Mouse (Mus musculus) thymus, postnatal 36 days (tissue): ENCODE data around the gene Slc39a11.

Experiments used
- DNase-seq, 2 experiments: peaks; one replicate each; pipeline ENCODE4 v3.0.0; 2022; ENCODE audit warnings: mixed read lengths in 2 of 2

Slc39a11 gene

DNA sequence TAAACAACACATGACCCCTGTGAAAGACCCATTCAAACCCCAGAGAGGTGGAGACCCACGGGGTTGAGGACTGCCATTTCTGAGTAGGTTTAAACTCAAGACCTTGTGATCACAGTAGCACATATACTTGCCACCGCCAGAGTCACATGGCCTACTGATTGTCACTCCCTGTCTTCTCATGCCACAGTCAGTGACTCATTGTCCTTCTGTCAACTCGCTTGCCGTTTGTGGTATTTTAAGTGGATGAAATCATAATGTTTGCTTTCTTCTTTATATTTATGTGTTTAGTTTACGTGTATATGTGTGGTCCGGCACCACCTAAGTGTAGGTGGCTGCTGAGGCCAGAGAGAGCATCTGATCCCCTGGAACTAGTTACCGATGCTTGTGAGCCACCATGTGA, 112.2 kb downstream of the Slc39a11 start:
- no peak for DNase-seq

DNA sequence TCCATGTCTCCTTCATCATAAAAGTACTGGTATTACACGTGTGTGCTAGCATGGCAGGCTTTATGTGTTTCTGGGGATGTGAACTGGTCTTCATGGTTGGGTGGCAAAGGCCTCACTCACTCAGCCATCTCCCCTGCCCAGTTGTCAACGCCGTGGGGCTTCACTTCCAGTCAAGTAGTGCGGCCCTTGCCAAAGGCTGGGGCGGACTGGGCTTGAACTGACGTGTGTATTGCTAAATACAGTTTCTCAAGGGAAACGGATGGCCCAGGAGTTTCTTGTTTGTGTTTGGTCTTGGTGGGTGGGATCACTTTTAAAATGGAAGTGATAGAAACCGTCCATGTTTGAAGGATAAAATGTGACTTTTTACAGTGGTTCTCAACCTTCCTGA, 112.7 kb downstream of the Slc39a11 start:
- no peak for DNase-seq

DNA sequence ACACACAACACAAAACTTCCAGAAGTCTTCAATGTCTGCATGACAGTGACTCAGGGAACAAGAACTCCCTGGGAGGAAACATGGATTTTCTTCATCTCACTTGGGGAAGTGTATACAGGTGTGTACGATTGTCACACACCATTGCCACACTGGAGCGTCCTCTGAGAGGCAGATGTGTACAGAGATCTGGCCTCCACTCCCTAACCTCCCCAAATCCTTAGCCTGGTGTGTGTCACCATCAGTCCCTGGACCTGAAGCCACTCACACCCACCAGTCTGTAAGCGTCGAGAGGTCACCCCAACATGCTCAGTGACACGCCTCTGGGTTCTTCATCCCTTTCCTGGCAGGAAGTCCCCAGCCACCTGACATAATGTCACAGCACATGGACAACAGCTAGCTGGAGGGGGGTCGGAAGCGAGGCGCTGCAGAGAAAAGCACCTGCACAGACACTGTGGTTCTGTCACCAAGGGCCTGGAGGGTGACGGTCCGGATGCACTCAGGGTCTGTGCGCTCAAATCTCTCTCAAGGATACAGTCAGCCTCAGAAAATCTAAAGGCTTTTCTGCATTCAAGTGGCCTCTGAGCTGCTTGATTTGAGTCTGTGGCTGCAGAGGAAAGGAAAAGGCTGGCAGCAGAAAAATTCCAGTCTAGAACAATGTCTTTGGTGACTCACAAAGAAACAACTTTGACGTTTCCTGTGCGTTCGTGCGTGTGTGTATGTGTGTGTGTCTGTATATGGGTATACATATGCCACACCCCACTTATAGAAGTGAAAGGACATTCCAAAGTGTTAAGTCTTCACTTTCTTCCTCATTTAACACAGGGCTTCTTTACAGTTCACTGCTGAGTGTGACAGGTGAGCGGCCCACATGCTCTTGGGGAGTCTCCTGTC, 113.3 kb downstream of the Slc39a11 start:
- DNase-seq, result peak; percentile 30 to 52

DNA sequence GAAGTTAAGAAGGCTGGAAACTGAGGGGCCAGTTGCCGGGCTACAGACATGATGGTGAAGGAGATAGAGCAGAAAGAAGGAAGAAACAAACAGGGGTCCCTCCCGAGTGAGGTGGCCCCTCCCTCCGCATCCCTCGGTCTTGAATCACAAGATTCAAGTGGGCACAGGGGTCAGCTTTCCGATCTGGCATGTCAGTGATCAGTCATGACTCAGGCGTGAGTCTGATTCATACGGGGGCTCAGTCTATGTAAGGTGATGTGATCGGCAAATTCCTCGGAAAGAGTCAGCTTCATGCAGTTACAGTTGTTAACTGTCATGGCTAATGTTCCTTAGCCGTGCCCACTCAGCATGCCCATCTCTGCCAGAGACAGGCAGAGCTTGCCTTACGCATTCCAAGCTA, 115.5 kb downstream of the Slc39a11 start:
- no peak for DNase-seq

DNA sequence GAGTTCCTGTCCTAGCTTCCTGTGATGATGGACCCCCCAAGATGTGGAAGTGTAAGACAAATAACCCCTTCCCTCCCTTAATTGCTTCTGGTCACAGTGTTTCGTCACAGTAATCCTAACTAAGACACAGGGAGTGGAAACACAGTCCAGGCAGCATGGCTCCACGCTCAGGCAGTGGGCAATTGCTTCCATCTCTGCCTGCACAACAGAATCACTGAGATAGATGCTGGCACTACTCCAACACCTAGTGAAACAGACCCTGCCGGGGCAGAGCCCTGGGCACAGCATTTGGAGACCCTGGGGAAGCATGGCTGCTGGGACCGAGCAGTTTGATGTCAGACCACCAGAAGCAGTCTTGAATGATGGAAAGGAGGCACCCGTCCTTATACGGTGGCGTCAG, 115.9 kb downstream of the Slc39a11 start:
- DNase-seq, result no peak

DNA sequence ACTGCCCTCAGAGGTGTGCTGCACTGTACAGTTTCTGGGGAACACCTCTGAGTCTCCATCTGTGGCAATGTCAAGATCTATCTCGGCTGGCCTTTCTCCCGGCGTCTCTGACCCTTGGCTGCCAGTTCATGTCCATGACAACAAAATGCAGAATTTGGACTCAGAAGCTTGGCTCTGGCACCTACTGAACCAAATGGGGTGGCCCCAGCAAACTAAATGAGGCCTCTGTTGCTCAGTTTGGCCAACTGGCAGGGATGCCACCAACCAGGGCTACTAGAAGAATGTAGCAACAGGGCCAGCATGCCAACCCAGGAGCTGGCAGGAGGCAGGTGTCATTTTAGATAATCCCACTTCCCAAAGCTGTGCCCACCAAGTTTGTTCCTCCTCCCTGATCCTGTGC, 121.5 kb downstream of the Slc39a11 start:
- DNase-seq, result no peak

DNA sequence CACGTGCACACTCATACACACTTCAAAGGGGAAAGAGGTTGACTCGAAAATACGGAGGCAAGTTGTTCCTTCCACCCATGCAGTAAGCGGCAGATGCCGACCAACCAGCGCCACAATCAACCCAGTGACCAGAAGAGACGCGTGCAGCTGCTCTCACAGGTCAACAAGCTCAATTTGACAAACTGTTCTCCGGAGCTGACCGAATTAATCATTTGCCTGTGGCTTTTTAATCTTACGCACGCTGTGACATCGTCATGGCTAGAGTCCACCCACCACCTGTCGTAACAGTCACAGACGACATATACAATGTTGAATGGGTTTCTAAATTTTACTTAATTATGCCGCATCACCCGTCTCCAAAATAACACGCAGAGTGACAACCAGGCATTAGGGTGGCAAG, 124.1 kb downstream of the Slc39a11 start:
- no peak for DNase-seq

DNA sequence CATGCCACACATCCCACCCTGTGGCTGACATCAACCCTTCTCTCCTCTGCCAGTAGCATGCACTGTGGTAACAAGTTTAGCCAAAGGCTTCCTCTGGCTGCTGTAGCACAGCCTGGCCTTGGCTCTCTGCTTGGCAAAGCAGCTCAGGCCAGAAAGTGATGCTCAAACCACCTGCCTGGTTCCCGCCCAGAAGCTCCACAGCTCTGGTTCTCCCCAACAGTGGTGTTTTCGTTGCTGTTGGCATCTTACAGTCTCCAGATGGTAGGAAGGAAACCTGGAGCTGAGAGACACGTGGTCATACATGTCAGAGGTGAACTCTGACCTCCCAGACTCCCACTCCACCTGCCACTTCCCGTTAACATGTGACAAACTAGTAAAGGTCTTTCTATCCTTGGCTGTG, 127.2 kb downstream of the Slc39a11 start:
- no peak for DNase-seq

DNA sequence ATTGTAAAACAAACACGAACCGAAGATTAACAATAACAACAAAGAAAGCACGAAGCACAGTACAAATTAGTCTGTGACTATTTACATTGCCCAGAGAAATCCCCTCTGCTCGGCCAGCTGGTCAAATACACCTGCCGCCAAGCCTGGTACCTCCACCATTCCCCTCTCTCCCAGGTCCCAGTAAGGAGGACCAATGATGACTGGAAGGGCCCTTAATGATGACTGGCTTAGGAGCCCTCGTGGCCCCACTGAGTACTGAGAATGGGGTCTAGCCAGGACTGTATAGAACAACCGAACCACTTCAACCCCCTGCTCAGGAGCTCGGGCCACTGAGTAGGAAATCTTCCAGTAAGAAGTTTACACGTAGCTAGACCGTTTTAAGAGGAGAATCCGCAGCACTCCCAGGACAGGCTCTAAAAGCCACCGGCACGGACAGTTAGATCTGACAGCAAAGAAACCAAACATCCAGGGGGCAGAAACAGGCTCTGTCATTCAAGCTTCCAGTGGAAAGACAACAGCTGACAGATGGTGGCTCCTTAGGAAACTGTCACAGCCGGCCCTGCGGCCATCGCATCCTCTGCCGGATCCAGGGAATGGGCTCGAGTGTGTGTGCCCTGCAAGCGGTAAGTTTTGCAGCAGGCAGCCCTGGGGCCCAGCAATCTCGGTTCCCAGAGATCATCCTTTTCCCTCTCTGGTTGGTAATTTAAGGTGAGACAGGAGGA, 128.2 kb downstream of the Slc39a11 start:
- DNase-seq, result no peak

DNA sequence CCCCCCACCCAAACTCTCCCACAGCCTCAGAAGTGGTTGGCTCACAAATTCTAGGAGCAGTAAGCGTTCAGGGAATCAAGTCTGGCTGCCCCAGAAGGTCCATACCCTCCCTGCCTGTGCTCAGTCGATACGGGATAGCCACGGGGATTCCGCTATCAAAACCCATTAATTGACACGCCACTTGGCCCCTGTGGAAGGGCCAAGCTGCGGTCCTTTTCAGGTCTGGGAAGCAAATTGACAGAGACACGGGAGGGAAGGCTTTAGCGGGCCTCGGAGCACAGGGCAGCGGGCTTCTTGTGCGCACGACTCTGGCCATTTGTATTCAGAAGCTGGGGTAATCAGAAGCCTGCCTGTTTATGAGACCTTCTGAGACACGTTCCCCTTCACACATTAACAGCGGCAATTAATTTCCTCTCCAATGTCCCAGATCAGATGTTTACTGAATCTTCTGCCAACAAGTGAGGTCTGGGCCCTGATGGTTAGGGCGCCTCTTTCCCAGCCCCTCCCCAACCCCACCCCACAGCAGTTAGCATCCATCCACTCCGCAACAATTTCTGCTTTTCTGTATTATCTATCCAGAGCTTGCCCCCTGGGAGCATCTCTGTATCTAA, 128.9 kb downstream of the Slc39a11 start:
- DNase-seq, result no peak

DNA sequence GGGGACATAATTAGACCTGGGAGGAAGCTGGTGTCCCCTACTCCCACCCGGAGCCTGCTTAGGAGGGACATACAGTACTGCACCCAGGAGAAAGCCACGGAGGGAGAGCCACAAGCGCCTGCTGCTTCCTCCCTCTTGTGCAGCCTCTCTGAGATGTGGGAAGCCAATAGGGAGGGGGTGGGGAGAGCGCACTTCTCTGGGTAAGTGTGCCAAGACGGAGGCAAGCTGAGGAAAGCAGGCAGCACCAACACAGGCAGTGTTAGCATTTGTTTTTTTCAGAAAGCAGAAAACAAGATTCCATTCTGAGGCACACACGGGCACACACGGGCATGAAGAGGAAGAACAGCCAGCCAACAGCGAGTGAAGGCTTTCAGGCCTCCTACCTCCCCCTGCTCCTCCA, 129.5 kb downstream of the Slc39a11 start:
- peak in 1 of 2 experiments; percentile 13 for DNase-seq

DNA sequence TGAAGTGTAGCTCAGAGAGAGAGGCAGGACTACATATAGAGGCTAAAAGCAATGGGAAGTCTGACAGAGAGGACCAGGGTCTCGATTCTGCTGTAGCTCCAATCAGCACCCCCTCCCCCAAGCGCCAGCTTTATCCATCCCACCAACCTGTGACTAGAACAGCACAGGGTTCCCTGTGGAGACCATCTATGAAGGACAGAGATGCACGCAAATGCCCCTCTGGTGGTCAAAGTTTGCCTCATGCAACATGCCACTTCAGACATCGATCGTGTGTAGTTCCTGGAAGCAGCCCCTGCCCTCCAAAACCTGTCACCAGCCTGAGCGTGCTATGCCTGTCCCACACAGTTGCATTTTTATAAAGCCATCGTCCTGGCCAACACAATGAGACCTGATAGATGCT, 129.9 kb downstream of the Slc39a11 start:
- DNase-seq, result no peak

DNA sequence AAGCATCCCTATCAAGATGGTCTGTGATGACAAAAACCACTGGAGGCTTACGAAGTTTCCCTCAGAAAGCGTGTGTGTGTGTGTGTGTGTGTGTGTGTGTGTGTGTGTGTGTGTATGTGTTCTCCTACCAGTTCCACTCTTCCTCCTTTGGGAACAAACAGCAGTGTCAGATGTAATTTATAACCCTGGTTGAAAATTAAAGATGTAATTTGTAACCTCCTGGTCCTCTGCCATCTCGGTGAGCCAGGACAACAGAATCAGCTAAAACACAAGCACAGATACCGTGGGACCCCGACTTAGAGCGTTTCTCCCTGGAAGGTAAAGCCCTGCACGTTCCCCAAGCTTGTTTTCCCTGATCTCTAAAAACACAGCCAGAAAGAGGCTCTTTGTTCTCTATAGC, 131.7 kb downstream of the Slc39a11 start:
- DNase-seq, result no peak

DNA sequence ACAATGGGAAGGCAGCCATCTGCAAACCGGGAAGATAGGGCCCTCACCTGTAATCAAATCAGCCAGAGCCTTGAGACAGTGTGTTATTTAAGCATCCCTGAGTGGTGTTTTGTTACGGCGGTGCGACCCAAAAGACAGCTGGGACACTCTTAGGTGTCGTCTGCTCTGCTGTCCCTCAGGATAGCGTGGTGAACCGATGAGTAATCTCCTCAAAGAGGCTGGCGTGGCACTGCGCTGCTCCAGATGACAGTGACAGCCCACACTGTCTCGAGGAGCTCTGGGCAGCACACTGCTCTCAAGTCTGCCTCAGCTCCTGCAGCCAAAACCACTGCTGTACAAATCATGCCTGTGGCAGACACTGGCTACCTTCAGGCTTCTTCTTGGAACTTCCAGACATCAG, 133.7 kb downstream of the Slc39a11 start:
- DNase-seq, result no peak

DNA sequence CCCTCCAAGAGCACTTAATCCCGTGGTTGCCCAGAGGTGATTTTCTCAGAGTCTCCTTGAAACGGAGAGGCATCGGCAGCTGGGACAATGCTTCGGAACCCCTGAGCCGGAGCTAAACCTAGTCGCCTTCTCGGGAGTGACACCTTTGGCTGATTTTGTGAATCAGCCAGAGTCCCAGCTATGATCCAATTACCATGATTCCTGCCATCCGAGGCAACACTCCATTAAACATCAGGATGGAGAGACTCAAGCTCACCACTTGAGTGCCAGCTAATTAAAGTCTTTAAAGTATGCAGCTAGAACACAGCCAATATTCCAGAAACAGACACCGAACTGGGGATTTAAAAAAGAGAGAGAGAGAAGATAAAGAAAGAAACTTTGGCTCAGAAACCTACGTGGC, 136.9 kb downstream of the Slc39a11 start:
- DNase-seq, result no peak

DNA sequence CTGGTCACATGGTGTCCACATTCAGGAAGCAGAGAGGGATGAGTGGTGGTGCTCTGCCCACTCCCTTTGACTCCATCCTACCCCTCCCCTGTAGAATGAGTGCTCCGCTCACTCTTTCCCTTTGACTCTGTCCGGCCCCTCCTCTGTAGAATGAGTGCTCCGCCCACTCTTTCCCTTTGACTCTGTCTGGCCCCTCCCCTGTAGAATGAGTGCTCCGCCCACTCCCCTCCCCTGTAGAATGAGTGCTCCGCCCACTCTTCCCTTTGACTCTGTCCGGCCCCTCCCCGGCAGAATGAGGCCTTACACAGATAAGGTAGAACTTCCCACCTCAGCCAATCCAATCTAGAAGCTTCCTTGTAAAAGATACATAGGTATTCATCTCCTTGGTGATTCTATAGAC, 137.7 kb downstream of the Slc39a11 start:
- no peak for DNase-seq

DNA sequence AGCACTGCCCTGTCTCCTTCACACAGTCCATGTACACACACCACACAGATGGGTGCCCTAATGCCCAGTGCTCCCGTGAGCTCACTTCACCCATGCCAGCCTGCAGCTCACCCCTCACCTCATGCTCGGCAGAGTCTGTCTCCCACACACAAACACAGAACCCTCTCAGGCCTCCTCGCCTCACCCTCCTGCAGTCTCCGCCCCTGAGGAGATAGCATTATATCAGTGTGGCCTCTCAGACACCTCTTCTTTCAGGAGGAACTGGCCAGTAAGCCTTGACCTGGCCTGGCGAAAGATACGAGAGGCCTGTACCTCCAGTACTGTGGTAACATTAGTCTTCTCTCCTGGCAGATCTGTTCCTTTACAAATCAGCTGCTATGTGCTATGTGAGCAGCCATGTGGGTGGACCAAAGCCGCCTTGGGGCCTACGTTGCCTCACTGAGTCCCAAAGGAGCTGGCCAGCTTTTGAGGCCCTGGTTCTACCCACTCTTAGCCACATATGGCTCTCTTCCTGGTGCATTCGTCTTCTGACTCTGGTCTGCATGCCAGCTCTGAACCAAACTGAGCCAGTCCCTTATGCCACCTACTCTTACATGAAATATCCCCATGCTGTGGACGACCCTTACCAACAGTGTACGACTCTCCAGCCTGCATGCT, 138.8 kb downstream of the Slc39a11 start:
- no peak for DNase-seq

DNA sequence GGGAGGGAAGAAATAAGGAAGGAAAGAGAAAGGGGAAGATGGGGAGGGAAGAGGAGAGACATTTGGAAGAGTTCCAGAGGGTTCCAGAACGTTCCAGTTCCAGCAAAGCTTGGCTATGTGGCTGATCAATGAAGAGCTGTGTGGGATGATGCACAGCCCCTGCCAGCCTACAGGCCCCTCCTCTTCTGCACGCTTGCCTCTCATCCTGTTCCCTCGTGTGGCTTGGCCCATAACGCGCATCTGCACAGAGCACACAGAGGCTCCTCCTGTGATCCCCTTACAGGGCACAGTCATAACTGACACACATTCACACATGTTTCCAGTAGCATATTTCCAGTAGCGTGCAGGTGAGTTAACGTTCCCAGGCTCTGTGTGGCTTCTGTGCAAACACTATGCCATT, 139.6 kb downstream of the Slc39a11 start:
- DNase-seq, result peak; percentile 19 to 54

DNA sequence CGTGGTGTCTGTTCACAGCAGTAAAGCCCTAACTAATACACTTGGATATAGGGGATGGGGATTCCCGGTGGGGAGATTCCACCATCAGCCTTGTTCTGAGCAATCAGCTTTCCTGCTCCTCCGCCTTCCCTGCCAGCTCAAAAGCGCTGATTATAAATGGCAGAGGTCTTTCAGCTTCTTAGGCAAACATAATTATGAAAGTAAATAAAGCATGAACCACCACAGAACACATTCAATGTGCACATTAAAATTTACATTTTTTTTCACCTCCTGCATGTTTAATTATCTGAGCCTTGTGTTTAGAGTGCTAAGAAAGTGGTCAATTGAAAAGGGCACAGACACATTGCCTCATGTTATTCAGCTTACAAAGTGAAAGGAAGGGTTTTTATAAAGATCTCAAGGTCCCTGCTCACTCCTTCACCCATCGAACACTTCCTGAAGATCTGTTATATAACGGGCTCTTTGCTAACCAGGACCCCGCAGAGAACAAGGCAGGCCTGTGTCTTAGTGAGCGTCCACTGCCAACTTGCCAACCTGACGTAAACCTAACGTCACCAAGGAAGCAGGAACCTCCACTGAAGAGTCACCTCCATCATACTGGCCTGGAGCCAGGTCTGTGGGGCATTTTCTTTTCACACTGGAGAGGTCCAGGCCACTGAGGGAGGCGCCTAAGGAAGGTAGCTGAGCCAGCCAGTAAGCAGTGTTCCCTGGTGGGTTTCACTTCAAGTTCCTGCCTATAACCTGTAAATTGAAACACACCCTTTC, 142.0 kb downstream of the Slc39a11 start:
- no peak for DNase-seq

DNA sequence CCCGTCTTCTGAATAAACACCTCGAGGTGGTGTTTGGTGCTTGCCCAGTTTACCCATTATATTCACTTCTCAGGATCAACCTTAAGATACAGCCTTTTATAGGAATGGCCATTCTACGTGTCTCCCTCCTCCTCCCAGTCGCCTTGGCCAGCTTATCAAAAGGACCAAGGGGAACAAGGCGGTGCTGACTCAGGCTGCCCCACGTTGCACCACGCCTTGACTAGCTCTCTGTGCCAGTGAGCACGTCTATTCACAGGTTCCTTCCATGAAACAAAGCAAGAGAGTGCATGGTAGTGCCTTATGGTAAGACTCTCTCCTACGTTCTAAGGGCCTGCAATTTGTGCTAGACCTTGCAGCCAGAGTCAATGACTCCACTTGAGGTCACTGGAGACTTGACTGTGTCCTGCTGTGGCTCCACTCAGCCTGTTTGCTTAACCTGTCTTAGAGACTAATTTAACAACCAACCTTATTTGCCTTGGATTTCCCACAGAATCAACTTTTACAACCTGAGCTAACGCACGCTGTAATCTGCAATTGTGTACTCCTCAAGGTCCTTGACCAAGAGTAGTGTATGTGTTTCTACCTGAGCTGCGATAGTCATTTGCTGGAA, 144.2 kb downstream of the Slc39a11 start:
- no peak for DNase-seq

DNA sequence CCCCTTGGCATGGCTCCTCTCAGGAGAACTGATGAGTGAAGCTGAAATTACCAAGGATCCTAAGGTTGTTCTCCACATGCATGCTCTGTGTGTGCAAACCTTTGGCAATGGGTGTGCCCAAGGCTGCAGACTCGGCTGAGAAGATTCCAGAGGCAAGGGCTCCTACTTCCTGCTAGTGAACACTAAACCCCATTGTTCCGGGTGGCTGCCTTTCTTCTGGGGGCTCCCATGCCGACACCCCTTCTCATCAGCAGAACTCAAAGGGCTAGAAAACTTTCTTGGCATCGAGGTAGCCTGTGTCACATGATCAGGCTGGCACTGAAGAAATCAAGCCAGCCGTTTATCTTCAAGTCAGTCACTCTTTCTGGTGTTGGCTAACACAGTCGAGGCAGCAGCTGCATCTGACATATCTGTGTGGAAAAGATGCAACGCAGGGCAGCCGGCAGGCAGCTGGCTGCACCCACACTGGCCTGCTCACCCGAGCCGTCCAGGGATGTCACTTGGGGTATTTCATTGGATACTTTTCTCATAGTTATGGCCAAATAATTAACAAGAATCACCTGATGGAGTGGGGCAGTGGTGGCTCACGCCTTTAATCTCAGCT, 145.3 kb downstream of the Slc39a11 start:
- no peak for DNase-seq

DNA sequence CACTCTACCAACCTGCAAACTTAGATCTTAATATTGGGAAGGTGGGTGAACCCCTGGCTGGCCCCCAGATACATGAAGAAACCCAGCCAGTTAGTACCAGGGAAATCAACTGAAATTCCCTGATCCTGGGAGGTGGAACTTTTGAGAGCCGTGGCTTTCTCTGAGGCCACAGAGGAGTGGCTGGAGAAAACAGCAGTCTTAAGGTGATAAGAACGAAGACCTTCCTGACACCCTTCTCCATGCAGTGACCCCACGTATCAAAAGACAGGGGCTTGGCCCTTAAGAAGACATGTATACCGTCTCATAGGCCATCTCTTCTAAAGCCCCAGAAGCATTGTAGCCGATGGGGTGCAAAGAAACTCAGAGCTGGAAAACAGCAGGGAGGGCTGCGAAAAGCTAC, 146.9 kb downstream of the Slc39a11 start:
- DNase-seq, result no peak
